Mouse (Mus musculus) stomach, postnatal 0 days (tissue): ENCODE results near the gene Mettl9.

Source experiments
- CTCF ChIP-seq: IDR thresholded peaks from 2 replicates; pipeline ENCODE4 v1.5.1; 2016; ENCODE audit warnings: antibody characterized with exemption, low read depth, mild to moderate bottlenecking, moderate library complexity
- EP300 ChIP-seq: optimal IDR thresholded peaks from 2 replicates; pipeline ENCODE3; 2016; ENCODE audit warnings: antibody characterized with exemption

GRCm38 (mm10) chr7:121074281-121074680 lies 40.0 kb downstream of the Mettl9 start, which contains the start of gene Igsf6:
- TF ChIP-seq EP300 (no peak), CTCF (no peak)
